Mouse (Mus musculus): ENCODE results near the gene Eno3. TPM values are rescaled to one million over a fixed set of nuclear protein-coding genes. Genes with fewer than 3 reads are reported as not detected.

The Eno3 gene
- total and polyA plus RNA-seq, 3 experiments = 11.2 to 26.4 (median 23.0) TPM

DNA sequence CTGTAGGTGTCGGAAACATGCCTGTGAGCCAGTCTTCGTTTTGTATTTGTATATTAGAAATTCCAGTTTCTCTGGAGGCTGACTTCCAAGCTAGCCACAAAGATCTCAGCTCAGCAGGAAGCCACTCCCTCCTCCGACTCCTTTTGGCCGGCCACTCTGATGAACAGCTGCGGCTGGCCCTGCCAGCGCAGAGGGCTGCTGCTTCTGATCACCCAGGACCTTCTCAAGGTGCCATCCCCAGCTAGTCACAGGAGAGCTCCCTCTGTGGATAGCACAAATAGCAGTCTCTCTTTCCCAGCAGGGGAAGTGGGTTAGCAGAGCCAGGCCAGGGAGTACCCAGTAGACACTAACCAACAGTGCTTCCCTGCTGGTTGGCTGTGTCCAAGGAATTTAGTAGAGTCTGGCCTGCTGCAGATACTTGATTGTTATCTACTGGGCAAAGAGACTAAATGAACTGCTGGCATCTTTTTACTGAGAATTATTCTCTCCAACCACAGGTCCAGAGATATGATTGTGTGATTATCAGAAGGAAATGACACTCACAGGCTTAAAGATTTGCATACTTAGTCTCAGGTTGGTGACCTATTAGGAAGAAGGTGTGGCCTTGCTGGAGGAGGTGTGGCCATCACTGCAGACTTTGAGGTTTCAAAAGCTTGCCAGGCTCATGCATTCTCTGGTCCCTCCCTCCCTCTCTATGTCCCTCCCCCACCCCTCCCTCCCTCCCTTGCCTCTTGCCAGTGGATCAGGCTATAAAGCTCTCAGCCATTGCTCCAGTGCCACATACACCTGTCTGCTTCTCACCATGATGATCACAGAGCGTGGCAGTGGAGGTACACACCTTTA, 34.8 kb upstream of the Eno3 start:
- TF ChIP-seq MAX (IDR thresholded peaks at IDR 0.05; ENCODE audit: low read length) = 0 out of 2 replicates have a peak, but pooled peaks have one; percentile 14
- TF ChIP-seq IRF4 (IDR thresholded peaks at IDR 0.05; ENCODE audit: low read depth, low read length) = no peak
- 0 out of 2 replicates have a peak, but pooled peaks have one; percentile 25 for TF ChIP-seq EP300 (IDR thresholded peaks at IDR 0.05; ENCODE audit: low read length)
- no peak for TF ChIP-seq HCFC1 (IDR thresholded peaks at IDR 0.05; ENCODE audit: low read depth, low read length)
- TF ChIP-seq JUN (IDR thresholded peaks at IDR 0.05; ENCODE audit: insufficient read depth, low read depth, low read length) = no peak
- TF ChIP-seq CTCF (conservative IDR thresholded peaks at IDR 0.05 in 1 of 2, IDR thresholded peaks at IDR 0.05 in 1 of 2; ENCODE audit: low read depth in 2 of 2, low read length in 2 of 2) = peak in 1 of 2 experiments; percentile 0; a peak in 1 of 4 replicates
- dilution Hi-C loops (cut with MboI; ENCODE audit: extremely low pct_ligation_motif_present, extremely low pct_unique_long_range_greater_than_20kb, low sequenced_read_pairs) (no loop called here), in situ Hi-C loops (cut with MboI; ENCODE audit: low pct_ligation_motif_present, low pct_unique_long_range_greater_than_20kb, low sequenced_read_pairs) (loop anchor here (25.0 kb wide), 1 partner anchor 385 kb away; the partner anchor contains the start of genes 0610010K14Rik, Bcl6b, Gm21988 and Rnasek)
- H3K4me2 ChIP-seq (ENCODE audit: insufficient read depth, low read depth, poor library complexity, severe bottlenecking) = no peak overlapping the region
- no peak overlapping the region for H3K4me3 ChIP-seq (replicated peaks in 1 of 3; ENCODE audit: low read depth in 2 of 3, low read length in 2 of 3, poor library complexity in 1 of 3)
- H3K27ac ChIP-seq (ENCODE audit: insufficient read depth, low read depth) = no peak overlapping the region
- no peaks in the 10 kb centered on the region for H3K79me2 ChIP-seq (replicated peaks; ENCODE audit: control insufficient read depth, extremely low read depth, insufficient read depth, poor library complexity, severe bottlenecking)
- H3K9me3 ChIP-seq (replicated peaks; ENCODE audit: low read length) = no peaks in the 10 kb centered on the region
- DNase-seq (ENCODE audit: extremely low read depth) = peak; percentile 84
- no peaks in the 10 kb centered on the region for H3K27me3 ChIP-seq (replicated peaks)
- H3K36me3 ChIP-seq (replicated peaks in 1 of 2; ENCODE audit: control insufficient read depth in 1 of 2, insufficient read depth in 1 of 2, low read length in 1 of 2) = no peaks in the 10 kb centered on the region
- H3K4me1 ChIP-seq (ENCODE audit: control insufficient read depth in 1 of 2, insufficient read depth in 2 of 2) = peaks cover 0 to 16% of the 10 kb centered on the region in 2 experiments; a peak in 2 of 4 replicates
- H3K9ac ChIP-seq (ENCODE audit: insufficient read depth, low read depth) = no peak overlapping the region

DNA sequence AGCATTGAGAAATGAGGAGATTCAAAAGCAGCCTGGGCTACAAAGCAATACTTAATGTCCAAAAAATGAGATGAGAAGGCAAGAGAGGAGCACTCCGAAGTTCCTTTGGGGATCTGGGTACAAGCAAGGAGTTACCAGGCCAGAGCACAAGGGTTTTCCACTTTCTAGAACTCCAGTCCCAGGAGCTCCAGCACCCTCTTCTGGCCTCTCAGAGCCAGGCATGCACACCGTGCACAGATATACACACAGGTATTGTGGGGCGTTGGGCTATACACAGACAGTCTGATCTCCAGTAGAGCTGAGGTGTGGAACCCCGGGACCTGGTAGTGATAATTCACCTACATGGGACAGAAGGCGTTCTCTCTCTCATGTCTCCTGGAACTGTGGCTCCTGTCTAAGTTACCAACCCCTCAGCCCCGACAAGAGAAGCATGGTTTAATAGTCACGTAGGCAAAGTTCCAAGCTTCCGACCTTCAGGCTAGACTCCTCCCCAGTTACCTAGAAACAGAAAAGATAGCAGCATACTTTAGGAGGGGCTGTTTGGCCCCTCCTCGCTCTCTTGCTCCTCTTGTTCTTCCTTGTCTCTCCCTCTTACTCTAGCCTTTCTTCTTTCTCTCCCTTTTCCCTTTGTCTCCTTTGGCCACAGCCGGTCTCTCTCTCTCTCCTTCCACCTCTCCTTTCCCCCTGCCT, 33.8 kb upstream of the Eno3 start:
- H3K4me3 ChIP-seq (replicated peaks in 1 of 3; ENCODE audit: low read depth in 2 of 3, low read length in 2 of 3, poor library complexity in 1 of 3) = no peak overlapping the region
- TF ChIP-seq E2F4 (IDR thresholded peaks at IDR 0.05; ENCODE audit: insufficient replicate concordance, low read depth, low read length) (no peak), ZC3H11A (IDR thresholded peaks at IDR 0.05; ENCODE audit: low read depth, low read length) (0 out of 2 replicates have a peak, but pooled peaks have one; percentile 2), MYC (IDR thresholded peaks at IDR 0.05; ENCODE audit: low read depth, low read length) (no peak), CHD1 (IDR thresholded peaks at IDR 0.05; ENCODE audit: low read depth, low read length) (no peak), CTCF (conservative IDR thresholded peaks at IDR 0.05 in 1 of 2, IDR thresholded peaks at IDR 0.05 in 1 of 2; ENCODE audit: low read depth in 2 of 2, low read length in 2 of 2) (peak; percentile 22 to 71; a peak in 3 of 4 replicates), PAX5 (IDR thresholded peaks at IDR 0.05; ENCODE audit: low read length) (no peak), USF1 (IDR thresholded peaks at IDR 0.05; ENCODE audit: low read depth, low read length) (no peak), NELFE (IDR thresholded peaks at IDR 0.05; ENCODE audit: low read depth, low read length) (peak; percentile 32; the same call in 1 of the 2 replicates), MXI1 (IDR thresholded peaks at IDR 0.05; ENCODE audit: low read depth, low read length) (no peak), UBTF (IDR thresholded peaks at IDR 0.05; ENCODE audit: low read depth, low read length) (no peak), MAX (IDR thresholded peaks at IDR 0.05; ENCODE audit: low read length) (no peak; the same call in 1 of the 2 replicates), EP300 (IDR thresholded peaks at IDR 0.05; ENCODE audit: low read length) (no peak), MAFK (IDR thresholded peaks at IDR 0.05; ENCODE audit: insufficient replicate concordance, low read length) (no peak), USF2 (conservative IDR thresholded peaks at IDR 0.05; ENCODE audit: low read depth, low read length) (no peak), POLR2AphosphoS2 (IDR thresholded peaks at IDR 0.05; ENCODE audit: low read depth, low read length) (no peak), RCOR1 (conservative IDR thresholded peaks at IDR 0.05; ENCODE audit: low read depth, low read length) (no peak), IRF4 (IDR thresholded peaks at IDR 0.05; ENCODE audit: low read depth, low read length) (no peak), BHLHE40 (IDR thresholded peaks at IDR 0.05; ENCODE audit: low read depth, low read length) (no peak), SIN3A (IDR thresholded peaks at IDR 0.05; ENCODE audit: low read length) (no peak), JUND (conservative IDR thresholded peaks at IDR 0.05; ENCODE audit: low read depth, low read length) (no peak), MAZ (IDR thresholded peaks at IDR 0.05; ENCODE audit: low read depth, low read length) (no peak), HCFC1 (IDR thresholded peaks at IDR 0.05; ENCODE audit: low read depth, low read length) (no peak), CHD2 (IDR thresholded peaks at IDR 0.05; ENCODE audit: low read length) (no peak), KAT2A (IDR thresholded peaks at IDR 0.05; ENCODE audit: insufficient replicate concordance, low read length) (no peak), ETS1 (conservative IDR thresholded peaks at IDR 0.05; ENCODE audit: low read depth, low read length) (no peak), RAD21 (IDR thresholded peaks at IDR 0.05; ENCODE audit: low read depth, low read length) (peak; percentile 71), MEF2A (IDR thresholded peaks at IDR 0.05; ENCODE audit: borderline replicate concordance, low read depth, low read length) (no peak)

More for the DNA sequence above, 33.8 kb upstream of the Eno3 start:
- peak; percentile 42 for DNase-seq (ENCODE audit: extremely low read depth)
- Histone ChIP-seq H3K4me2 (ENCODE audit: insufficient read depth, low read depth, poor library complexity, severe bottlenecking) (no peak overlapping the region), H3K27ac (ENCODE audit: insufficient read depth, low read depth) (no peak overlapping the region), H3K9ac (ENCODE audit: insufficient read depth, low read depth) (no peak overlapping the region), H3K36me3 (replicated peaks in 1 of 2; ENCODE audit: control insufficient read depth in 1 of 2, insufficient read depth in 1 of 2, low read length in 1 of 2) (no peaks in the 10 kb centered on the region), H3K79me2 (replicated peaks; ENCODE audit: control insufficient read depth, extremely low read depth, insufficient read depth, poor library complexity, severe bottlenecking) (no peaks in the 10 kb centered on the region), H3K4me1 (ENCODE audit: control insufficient read depth in 1 of 2, insufficient read depth in 2 of 2) (peaks cover 0 to 16% of the 10 kb centered on the region in 2 experiments; a peak in 2 of 4 replicates), H3K27me3 (replicated peaks) (no peaks in the 10 kb centered on the region), H3K9me3 (replicated peaks; ENCODE audit: low read length) (no peaks in the 10 kb centered on the region)
- dilution Hi-C loops (cut with MboI; ENCODE audit: extremely low pct_ligation_motif_present, extremely low pct_unique_long_range_greater_than_20kb, low sequenced_read_pairs) = no loop called here
- in situ Hi-C loops (cut with MboI; ENCODE audit: low pct_ligation_motif_present, low pct_unique_long_range_greater_than_20kb, low sequenced_read_pairs) = loop anchor here (25.0 kb wide), 1 partner anchor 386 kb away; the partner anchor contains the start of genes 0610010K14Rik, Bcl6b, Gm21988 and Rnasek

Measured in CH12.LX (cell line).